Comparison of ENCODE assay signal across 20 mouse cellular contexts in the genomic region with DNA sequence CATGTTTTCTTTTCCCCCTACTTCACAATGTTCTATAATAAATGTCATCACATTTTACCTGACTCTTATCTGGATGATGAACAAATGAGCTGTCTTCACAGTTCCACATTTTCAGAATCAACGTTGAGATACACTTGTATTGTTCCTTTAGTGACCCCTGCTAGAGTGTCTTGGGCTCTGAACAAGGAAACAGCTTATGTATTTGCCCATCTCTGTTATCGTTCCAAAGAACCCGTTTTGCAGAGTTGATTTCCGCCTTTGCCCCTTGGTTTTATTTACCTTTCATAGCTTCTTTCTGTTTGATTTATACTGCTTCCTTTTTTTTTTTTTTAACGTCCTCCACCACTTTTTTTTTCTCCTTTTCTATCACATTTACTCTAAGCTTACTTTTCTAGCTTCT.
"Had no signal": no experiment of that assay in that cellular context is flagged by ENCODE, and none has a peak within 500 bp of the region (broad histone marks: within the 10 kb centered on the region; RNA-seq: fewer than 3 reads in every experiment).

No protein-coding gene starts in this region.

- H3K9ac ChIP-seq: liver, postnatal 0 days; lung, embryonic 15.5 days; midbrain, embryonic 13.5 days; midbrain, embryonic 15.5 days; neural tube, embryonic 13.5 days; neural tube, embryonic 15.5 days; stomach, embryonic 15.5 days had no signal

- H3K4me3 ChIP-seq: lung, embryonic 15.5 days; megakaryocyte, embryonic 14.5 days; midbrain, embryonic 13.5 days; midbrain, embryonic 15.5 days; myocyte; neural tube, embryonic 13.5 days; neural tube, embryonic 15.5 days; stomach, embryonic 15.5 days had no signal

- H3K4me2 ChIP-seq: lung, embryonic 15.5 days; midbrain, embryonic 11.5 days; midbrain, embryonic 13.5 days; midbrain, embryonic 15.5 days; neural tube, embryonic 13.5 days; neural tube, embryonic 15.5 days; stomach, embryonic 15.5 days had no signal

- H3K4me1 ChIP-seq: midbrain, embryonic 13.5 days; midbrain, embryonic 15.5 days; neural tube, embryonic 13.5 days; neural tube, embryonic 15.5 days had no signal

- H3K27ac ChIP-seq: lung, embryonic 15.5 days; macrophage; midbrain, embryonic 13.5 days; midbrain, embryonic 15.5 days; neural tube, embryonic 13.5 days; neural tube, embryonic 15.5 days; stomach, embryonic 15.5 days had no signal

- H3K27me3 ChIP-seq: lung, embryonic 15.5 days; megakaryocyte, embryonic 14.5 days; midbrain, embryonic 13.5 days; midbrain, embryonic 15.5 days; neural tube, embryonic 13.5 days; neural tube, embryonic 15.5 days; stomach, embryonic 15.5 days had no signal

- H3K36me3 ChIP-seq: lung, embryonic 15.5 days; midbrain, embryonic 13.5 days; midbrain, embryonic 15.5 days; neural tube, embryonic 13.5 days; neural tube, embryonic 15.5 days; stomach, embryonic 15.5 days had no signal

- DNase-seq: liver, postnatal 0 days; lung, adult 2 months; lung, postnatal 14 days; lung, postnatal 36 days; retina, postnatal 1 day; right cerebral cortex, adult 18-20 months; thymus, adult 2 months; thymus, postnatal 25 days; thymus, postnatal 4 days had no signal

- H3K9me3 ChIP-seq: lung, embryonic 15.5 days; megakaryocyte, embryonic 14.5 days; midbrain, embryonic 13.5 days; midbrain, embryonic 15.5 days; neural tube, embryonic 13.5 days; neural tube, embryonic 15.5 days; stomach, embryonic 15.5 days had no signal

- ATAC-seq: liver, postnatal 0 days; lung, postnatal 0 days; midbrain, embryonic 13.5 days; midbrain, embryonic 15.5 days had no signal
